Mouse (Mus musculus) intestine, postnatal 0 days (tissue): ENCODE measurements around the gene Fam241a. TPM values are rescaled to one million over a fixed set of nuclear protein-coding genes. Genes with fewer than 3 reads are reported as not detected.
A peak's percentile ranks its signal among the peaks of the same experiment; 100 is the strongest.

Experiments
- ATAC-seq: fragments of 200-750 bp; cut with Nextera tagmentation; 2 replicates; pipeline ENCODE4 v1.8.0; 2017; ENCODE audit warnings: mild to moderate bottlenecking, moderate TSS enrichment, moderate library complexity
- H3K27ac ChIP-seq: fragments of 300-500 bp; sonication (generic); 2 replicates; pipeline ENCODE4 v1.5.1; 2014; ENCODE audit warnings: mild to moderate bottlenecking, low read depth, low read length, moderate library complexity
- H3K27me3 ChIP-seq: fragments of 300-500 bp; sonication (generic); replicated peaks from 2 replicates; pipeline ENCODE4 v1.6.1; 2014; ENCODE audit warnings: low read length, mixed read lengths; ENCODE audit not compliant: control insufficient read depth, insufficient read depth
- H3K36me3 ChIP-seq: fragments of 300-500 bp; sonication (generic); 2 replicates; pipeline ENCODE4 v1.6.1; 2014; ENCODE audit warnings: mild to moderate bottlenecking, moderate library complexity; ENCODE audit not compliant: control insufficient read depth, insufficient read depth
- H3K4me1 ChIP-seq: fragments of 300-500 bp; sonication (generic); replicated peaks from 2 replicates; pipeline ENCODE4 v1.6.1; 2014; ENCODE audit warnings: antibody characterized with exemption, low read length, mixed read lengths; ENCODE audit not compliant: control insufficient read depth, insufficient read depth
- H3K4me2 ChIP-seq: fragments of 300-500 bp; sonication (generic); replicated peaks from 2 replicates; pipeline ENCODE4 v1.6.1; 2014; ENCODE audit warnings: low read depth, mild to moderate bottlenecking, moderate library complexity
- H3K4me3 ChIP-seq: fragments of 300-500 bp; sonication (generic); 2 replicates; pipeline ENCODE4 v1.5.1; 2014; ENCODE audit warnings: low read depth, low read length
- H3K9ac ChIP-seq: fragments of 300-500 bp; sonication (generic); 2 replicates; pipeline ENCODE4 v1.6.1; 2014; ENCODE audit warnings: mild to moderate bottlenecking, low read depth, low read length
- H3K9me3 ChIP-seq: fragments of 300-500 bp; sonication (generic); 2 replicates; pipeline ENCODE4 v1.6.1; 2016; ENCODE audit warnings: mixed run types; ENCODE audit not compliant: control insufficient read depth
- CTCF ChIP-seq: sonication (generic); IDR thresholded peaks from 2 replicates; pipeline ENCODE4 v1.5.1; 2016; ENCODE audit warnings: low read depth, mild to moderate bottlenecking, control low read depth, antibody characterized with exemption, moderate library complexity
- WGBS: fragments of 180-500 bp; shearing (Covaris S2); extraction: QIAGEN DNeasy Blood & Tissue Kit; methylation state at CpG from one replicate; pipeline ENCODE4 v1.1.7; 2014; 5-methylcytosine and 5-hydroxymethylcytosine counted together
- polyA plus RNA-seq: library from polyadenylated mRNA; unstranded; fragments of >200 nt; fragmentation: Nextera tagmentation; extraction: Ambion mirVana; gene quantifications from 2 replicates; pipeline ENCODE4 v1.2.1, GENCODE M21; 2015

Gene Fam241a
- polyA plus RNA-seq, result 17.8 and 18.9 TPM in 2 replicates

- no peaks in the 10 kb centered on the region for H3K27me3 ChIP-seq
- peak within 1 kb of the TSS; percentile 77 for H3K9ac ChIP-seq
- TF ChIP-seq CTCF, result no peak
- under 1% methylated on average over 78 of the region's 94 CpGs for WGBS
- H3K4me3 ChIP-seq, result peak within 1 kb of the TSS; percentile 86
- peaks cover 3% of the 10 kb centered on the region; the same call in 1 of the 2 replicates for H3K4me1 ChIP-seq
- H3K27ac ChIP-seq, result peak within 1 kb of the TSS; percentile 95
- H3K36me3 ChIP-seq, result no peaks in the 10 kb centered on the region
- H3K4me2 ChIP-seq, result peak within 1 kb of the TSS; percentile 79
- no peaks in the 10 kb centered on the region for H3K9me3 ChIP-seq
- peak; percentile 95 for ATAC-seq
Observed at GRCm38 (mm10) chr3:127895792-127896541, at the start of gene Fam241a. TSS of gene Fam241a (minus strand) at chr3:127896324.

GRCm38 (mm10) chr3:127932453-127932852, 36.3 kb upstream of the Fam241a start:
- no peak overlapping the region for H3K9ac ChIP-seq
- no peaks in the 10 kb centered on the region for H3K27me3 ChIP-seq
- no peak overlapping the region for H3K27ac ChIP-seq
- no peak for TF ChIP-seq CTCF
- no peak for ATAC-seq
- H3K4me1 ChIP-seq, result 0 out of 2 replicates have a peak, but pooled peaks cover under 1% of the 10 kb centered on the region
- no peak overlapping the region for H3K4me2 ChIP-seq
- no peak overlapping the region for H3K4me3 ChIP-seq
- H3K36me3 ChIP-seq, result no peaks in the 10 kb centered on the region
- WGBS, result 94% methylated on average over 11 of the region's 11 CpGs
- H3K9me3 ChIP-seq, result 0 out of 2 replicates have a peak, but pooled peaks cover 5% of the 10 kb centered on the region

DNA sequence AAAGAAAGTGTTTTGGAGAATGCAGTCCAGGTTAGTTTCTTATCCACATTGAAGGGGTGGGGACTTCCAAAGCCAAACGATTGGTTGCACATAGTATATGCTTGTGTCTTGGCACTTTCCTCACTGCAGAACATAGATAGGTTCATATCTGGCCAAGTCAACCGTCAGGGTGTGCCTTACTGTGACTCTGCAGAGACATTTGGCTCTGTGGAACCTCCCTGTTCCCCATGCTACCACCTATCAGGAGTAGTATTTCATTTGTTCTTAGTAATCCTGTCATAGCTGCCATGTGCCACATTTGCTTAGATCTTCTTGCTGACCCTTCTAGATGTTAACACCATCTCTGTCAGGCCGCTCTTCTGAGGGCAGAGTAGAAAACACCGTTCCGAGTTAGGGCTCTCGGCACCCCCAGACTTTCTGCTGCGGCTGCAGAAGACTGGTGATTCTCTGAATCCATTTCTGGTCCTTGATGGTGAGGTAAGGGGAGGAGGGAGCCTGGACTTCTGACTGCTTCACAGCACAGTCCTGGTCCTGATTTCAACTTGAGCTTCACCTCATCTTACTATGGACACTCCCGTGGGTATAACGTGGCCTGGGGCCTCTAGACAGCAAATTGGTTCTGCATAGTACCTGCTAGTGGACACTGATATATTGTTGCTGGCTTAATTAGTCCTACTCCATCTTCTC, 34.3 kb upstream of the Fam241a start:
- no peak for TF ChIP-seq CTCF
- Histone ChIP-seq H3K9me3 (no peaks in the 10 kb centered on the region), H3K4me2 (peak overlapping the region; percentile 49), H3K4me3 (no peak overlapping the region), H3K9ac (no peak overlapping the region), H3K27me3 (no peaks in the 10 kb centered on the region), H3K36me3 (no peaks in the 10 kb centered on the region), H3K4me1 (no peaks in the 10 kb centered on the region), H3K27ac (peak overlapping the region; percentile 46)
- peak; percentile 85 for ATAC-seq
- 60% methylated on average over 9 of the region's 9 CpGs for WGBS

DNA sequence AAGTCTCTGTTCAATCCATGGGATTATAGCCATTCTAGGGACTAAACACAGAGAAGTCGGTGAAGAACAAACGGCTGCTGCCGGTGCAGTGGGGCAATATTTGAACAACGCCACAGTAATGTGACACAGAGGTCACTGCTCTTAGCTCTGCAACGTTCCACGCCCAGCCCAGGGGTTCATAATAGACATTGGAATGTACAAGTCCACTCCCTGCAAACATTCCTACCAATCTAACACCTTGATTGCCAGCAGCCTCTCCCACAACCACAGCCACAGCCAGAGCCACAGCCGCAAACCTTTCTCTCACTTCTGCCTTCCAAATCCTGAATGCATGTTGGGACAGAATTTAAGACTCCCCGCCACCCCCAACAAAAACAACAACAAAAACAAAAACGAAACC, 33.8 kb upstream of the Fam241a start:
- 42% methylated on average over 9 of the region's 9 CpGs for WGBS
- Histone ChIP-seq H3K9ac (no peak overlapping the region), H3K27ac (peak overlapping the region; percentile 46), H3K4me1 (no peaks in the 10 kb centered on the region), H3K36me3 (no peaks in the 10 kb centered on the region), H3K9me3 (no peaks in the 10 kb centered on the region), H3K27me3 (no peaks in the 10 kb centered on the region), H3K4me2 (peak overlapping the region; percentile 49), H3K4me3 (no peak overlapping the region)
- TF ChIP-seq CTCF, result no peak
- ATAC-seq, result peak; percentile 99

DNA sequence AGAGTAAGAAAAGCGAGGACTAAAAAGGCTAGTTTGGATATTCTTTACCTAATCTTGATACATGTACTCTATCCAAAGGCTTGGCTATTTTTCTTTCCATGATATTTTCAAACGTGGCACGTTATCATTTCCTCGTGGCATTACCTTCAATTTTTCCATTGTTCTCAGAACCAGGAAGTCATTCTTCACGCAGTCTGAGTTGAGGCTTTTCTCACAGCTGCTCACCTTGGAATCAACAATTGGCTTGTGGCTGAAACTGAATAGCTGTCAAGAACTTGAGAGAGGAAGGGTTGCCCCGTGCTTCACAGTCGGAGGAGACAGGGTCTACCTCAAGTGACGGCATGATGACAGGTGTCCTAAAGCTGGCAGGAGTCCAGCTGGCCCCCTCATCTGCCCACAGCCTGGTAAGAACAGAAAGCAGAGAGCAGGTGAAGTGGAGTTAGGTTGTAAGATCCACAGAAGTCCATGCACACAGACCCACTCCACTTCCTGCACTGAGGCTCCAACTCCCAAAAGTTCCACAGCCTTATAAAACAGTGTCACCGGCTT, 30.6 kb upstream of the Fam241a start:
- Histone ChIP-seq H3K4me3 (no peak overlapping the region), H3K4me2 (no peak overlapping the region), H3K36me3 (no peaks in the 10 kb centered on the region), H3K9ac (no peak overlapping the region), H3K27ac (no peak overlapping the region), H3K27me3 (no peaks in the 10 kb centered on the region), H3K9me3 (no peaks in the 10 kb centered on the region), H3K4me1 (no peaks in the 10 kb centered on the region)
- no peak for TF ChIP-seq CTCF
- WGBS, result 37% methylated on average over 9 of the region's 9 CpGs
- no peak for ATAC-seq

DNA sequence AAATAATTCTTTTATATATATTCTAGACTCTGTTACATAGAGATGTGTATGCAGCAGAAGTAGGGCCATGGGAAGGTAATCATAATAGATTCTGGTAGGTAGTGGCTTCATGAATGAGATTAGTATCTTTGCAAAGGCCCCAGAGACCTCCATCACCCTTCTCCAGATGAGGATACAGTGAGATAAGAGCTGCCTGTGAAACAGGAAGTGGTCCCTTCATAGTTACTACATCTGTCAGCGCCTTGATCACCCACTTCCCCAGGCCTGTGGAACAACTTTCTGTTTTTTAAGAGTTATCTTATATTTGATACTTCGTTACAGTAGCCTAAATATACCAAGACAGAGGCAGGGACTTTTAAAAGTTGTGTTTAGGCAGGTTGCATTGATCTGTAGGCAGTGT, 28.3 kb upstream of the Fam241a start:
- no peaks in the 10 kb centered on the region for H3K36me3 ChIP-seq
- H3K4me3 ChIP-seq, result no peak overlapping the region
- H3K9me3 ChIP-seq, result no peaks in the 10 kb centered on the region
- no peaks in the 10 kb centered on the region for H3K4me1 ChIP-seq
- 84% methylated on average over 2 of the region's 2 CpGs for WGBS
- H3K27ac ChIP-seq, result no peak overlapping the region
- no peak overlapping the region for H3K4me2 ChIP-seq
- no peak for TF ChIP-seq CTCF
- ATAC-seq, result no peak
- no peaks in the 10 kb centered on the region for H3K27me3 ChIP-seq
- H3K9ac ChIP-seq, result no peak overlapping the region
